Comparison of ENCODE assay signal across 16 mouse cellular contexts in the genomic region with DNA sequence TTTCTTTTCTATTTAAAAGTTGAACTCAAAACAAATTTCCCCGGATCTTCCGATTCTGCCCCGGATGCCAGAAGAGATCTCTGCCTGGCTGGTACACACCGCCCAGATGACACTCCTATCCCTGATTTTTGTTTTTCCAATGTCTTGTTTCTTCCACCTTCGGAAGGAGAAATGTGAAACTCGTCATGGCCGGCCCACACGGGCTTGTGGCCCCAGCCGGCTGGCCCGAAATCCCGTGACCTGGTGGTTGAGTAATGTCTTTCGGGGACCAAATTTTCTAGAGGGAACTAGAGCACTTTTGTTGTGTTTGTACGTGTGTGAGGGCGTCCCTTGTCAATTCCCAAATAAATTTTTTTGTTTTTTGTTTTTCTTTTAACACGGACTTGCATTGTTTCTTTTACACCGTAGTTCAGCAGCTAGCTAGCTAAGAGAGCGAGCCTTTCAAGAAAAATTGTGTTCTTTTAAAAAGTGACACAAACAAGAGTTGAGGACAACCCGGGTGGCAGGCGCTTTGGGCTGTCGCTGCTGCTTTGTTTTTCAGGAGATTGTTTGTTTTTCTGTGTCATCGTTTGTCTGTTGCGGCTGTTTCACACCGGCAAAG. TPM values are rescaled to one million over a fixed set of nuclear protein-coding genes. Genes with fewer than 3 reads are reported as not detected.
DNase-seq lines count a peak whose midpoint lies in the region; ATAC-seq and TF ChIP-seq lines count a peak whose summit lies in the region.
"Had no signal": no experiment of that assay in that cellular context is flagged by ENCODE, and none has a peak within 500 bp of the region (broad histone marks: within the 10 kb centered on the region; RNA-seq: fewer than 3 reads in every experiment).

No protein-coding gene starts in this region.

- no peak overlapping the region; the same call in 1 of the 2 replicates for H3K4me3 ChIP-seq in layer of hippocampus, adult 2 months
- peak overlapping the region; percentile 50 for H3K4me3 ChIP-seq in embryonic facial prominence, embryonic 12.5 days
- no peak overlapping the region for H3K4me3 ChIP-seq in midbrain, embryonic 14.5 days (replicated peaks; ENCODE audit: low read depth, low read length)

- 0 out of 2 replicates have a peak overlapping the region, but pooled peaks have one; percentile 23 for H3K27ac ChIP-seq in layer of hippocampus, adult 2 months
- H3K27ac ChIP-seq in embryonic facial prominence, embryonic 12.5 days, result no peak overlapping the region
- H3K27ac ChIP-seq in midbrain, embryonic 14.5 days (replicated peaks; ENCODE audit: low read depth, low read length), result no peak overlapping the region
- H3K27ac ChIP-seq: liver, embryonic 15.5 days had no signal

- no peak for ATAC-seq in embryonic facial prominence, embryonic 12.5 days (ENCODE audit: insufficient number of reproducible peaks, insufficient read depth, low FRiP score, low TSS enrichment)
- no peak for ATAC-seq in midbrain, embryonic 14.5 days (ENCODE audit: low FRiP score, low TSS enrichment)

- WGBS in embryonic facial prominence, embryonic 12.5 days, result under 1% methylated on average over 23 of the region's 23 CpGs
- WGBS in midbrain, embryonic 14.5 days, result 2% methylated on average over 23 of the region's 23 CpGs

- no peak overlapping the region for H3K9ac ChIP-seq in embryonic facial prominence, embryonic 12.5 days
- H3K9ac ChIP-seq in midbrain, embryonic 14.5 days (replicated peaks; ENCODE audit: low read length), result no peak overlapping the region
- H3K9ac ChIP-seq: liver, embryonic 15.5 days had no signal

- peak overlapping the region; percentile 85 for H3K4me2 ChIP-seq in embryonic facial prominence, embryonic 12.5 days (replicated peaks)
- no peak overlapping the region for H3K4me2 ChIP-seq in midbrain, embryonic 14.5 days (ENCODE audit: low read length)
- H3K4me2 ChIP-seq: liver, embryonic 15.5 days had no signal

- peaks cover 84% of the 10 kb centered on the region for H3K27me3 ChIP-seq in embryonic facial prominence, embryonic 12.5 days
- peaks cover 95% of the 10 kb centered on the region for H3K27me3 ChIP-seq in midbrain, embryonic 14.5 days (ENCODE audit: control insufficient read depth, insufficient read depth, low read length)

- no peak for TF ChIP-seq CTCF in layer of hippocampus, adult 2 months (conservative IDR thresholded peaks at IDR 0.05)

- peaks cover 27% of the 10 kb centered on the region for H3K4me1 ChIP-seq in embryonic facial prominence, embryonic 12.5 days
- peaks cover 20% of the 10 kb centered on the region for H3K4me1 ChIP-seq in midbrain, embryonic 14.5 days (ENCODE audit: control insufficient read depth, insufficient read depth, low read length)

- no peaks in the 10 kb centered on the region for H3K9me3 ChIP-seq in embryonic facial prominence, embryonic 12.5 days
- H3K9me3 ChIP-seq in midbrain, embryonic 14.5 days (ENCODE audit: control insufficient read depth, low read length), result no peaks in the 10 kb centered on the region
- H3K9me3 ChIP-seq: liver, embryonic 15.5 days had no signal

- H3K36me3 ChIP-seq in embryonic facial prominence, embryonic 12.5 days, result no peaks in the 10 kb centered on the region
- H3K36me3 ChIP-seq in midbrain, embryonic 14.5 days (ENCODE audit: control insufficient read depth, insufficient read depth, low read length), result no peaks in the 10 kb centered on the region
- H3K36me3 ChIP-seq: liver, embryonic 15.5 days had no signal

- peak; percentile 29 for DNase-seq in adrenal gland, adult 2 months
- DNase-seq in adrenal gland, postnatal 14 days, result no peak
- DNase-seq in layer of hippocampus, adult 2 months (ENCODE audit: low spot score in 2 of 2), result no peak
- DNase-seq in layer of hippocampus, postnatal 25 days (ENCODE audit: extremely low spot score in 1 of 2, low spot score in 1 of 2), result no peak
- peak; percentile 64 for DNase-seq in midbrain, embryonic 14.5 days
- no peak for DNase-seq in urinary bladder, postnatal 14 days (ENCODE audit: low spot score)
- DNase-seq in frontal cortex, postnatal 14 days (ENCODE audit: low spot score in 2 of 2), result no peak
- DNase-seq: kidney, adult 2 months; thymus, postnatal 25 days had no signal

RNA-seq across cellular contexts. Expression of gene Foxl2, which starts 2.8 kb away (rescaled TPM):
- under 1 TPM in 1 of 2 experiments, not detected in 1; 0.20 TPM for total RNA-seq in adrenal gland, adult 2 months (2021)
- 0.04 and 0.35 TPM in 2 replicates for polyA plus RNA-seq in adrenal gland, adult 2 months (2012; rRNA removed)
- not detected in 2 replicates for total RNA-seq in adrenal gland, postnatal 14 days (2021)
- 1 to 10 TPM in 1 of 2 experiments, under 1 TPM in 1; 0.92 to 1.0 TPM for total RNA-seq in layer of hippocampus, adult 2 months (2021)
- under 1 TPM; 0.81 to 0.82 TPM for total RNA-seq in layer of hippocampus, postnatal 25 days (2021)
- 11.0 and 14.3 TPM in 2 replicates for polyA plus RNA-seq in embryonic facial prominence, embryonic 12.5 days (2016; fragmentation: Nextera tagmentation; extraction: Ambion mirVana)
- polyA plus RNA-seq in midbrain, embryonic 14.5 days (2014; fragmentation: Nextera tagmentation; extraction: Ambion mirVana), result 0.45 and 0.95 TPM in 2 replicates
- total RNA-seq: heart, adult 18-20 months; megakaryocyte-erythroid progenitor cell, adult 5-6 weeks; MEL had no signal
- polyA plus RNA-seq: kidney, adult 2 months; liver, embryonic 15.5 days had no signal

RNA-seq across cellular contexts. Expression of gene Faim, which starts 28.3 kb away (rescaled TPM):
- 10 to 100 TPM; 20.6 to 22.0 TPM for total RNA-seq in adrenal gland, adult 2 months (2021)
- 0.83 and 1.1 TPM in 2 replicates for polyA plus RNA-seq in adrenal gland, adult 2 months (2012; rRNA removed)
- total RNA-seq in adrenal gland, postnatal 14 days (2021), result 27.8 and 31.9 TPM in 2 replicates
- 10 to 100 TPM; 60.0 to 61.1 TPM for total RNA-seq in layer of hippocampus, adult 2 months (2021)
- total RNA-seq in layer of hippocampus, postnatal 25 days (2021), result 10 to 100 TPM; 55.0 to 60.5 TPM
- 55.2 and 56.3 TPM in 2 replicates for polyA plus RNA-seq in embryonic facial prominence, embryonic 12.5 days (2016; fragmentation: Nextera tagmentation; extraction: Ambion mirVana)
- polyA plus RNA-seq in midbrain, embryonic 14.5 days (2014; fragmentation: Nextera tagmentation; extraction: Ambion mirVana), result 112 and 126 TPM in 2 replicates

RNA-seq across cellular contexts. Expression of gene 7420426K07Rik, which starts 54.9 kb away (rescaled TPM):
- not detected for total RNA-seq in adrenal gland, adult 2 months (2021)
- not detected in 2 replicates for polyA plus RNA-seq in adrenal gland, adult 2 months (2012; rRNA removed)
- not detected in 2 replicates for total RNA-seq in adrenal gland, postnatal 14 days (2021)
- not detected for total RNA-seq in layer of hippocampus, adult 2 months (2021)
- not detected for total RNA-seq in layer of hippocampus, postnatal 25 days (2021)
- not detected in 2 replicates for polyA plus RNA-seq in embryonic facial prominence, embryonic 12.5 days (2016; fragmentation: Nextera tagmentation; extraction: Ambion mirVana)
- not detected in 2 replicates for polyA plus RNA-seq in midbrain, embryonic 14.5 days (2014; fragmentation: Nextera tagmentation; extraction: Ambion mirVana)
- total RNA-seq: heart, adult 18-20 months; layer of hippocampus, postnatal 14 days; megakaryocyte-erythroid progenitor cell, adult 5-6 weeks; MEL had no signal
- polyA plus RNA-seq: cerebellum, adult 2 months; kidney, adult 2 months; liver, embryonic 15.5 days had no signal

Comparison
In these comparisons a context has a peak if more than half of its experiments do, and no peak if none do; other contexts are left out.
1. DNase-seq: peak in adrenal gland, adult 2 months (single experiment) and midbrain, embryonic 14.5 days (single experiment); none in adrenal gland, postnatal 14 days (single experiment), layer of hippocampus, adult 2 months (0 of 2), layer of hippocampus, postnatal 25 days (0 of 2), urinary bladder, postnatal 14 days (single experiment) and frontal cortex, postnatal 14 days (0 of 2).